Mouse (Mus musculus) neural tube, embryonic 14.5 days (tissue): Measurements from ENCODE around the gene Fuca1. TPM values are rescaled to one million over a fixed set of nuclear protein-coding genes. Genes with fewer than 3 reads are reported as not detected.
"Not testable (repeated sequence)": the region's sequence is repeated elsewhere in the genome, so short reads cannot be mapped to it uniquely, and the experiment has no call there.

Experiments
- ATAC-seq: fragments of 200-750 bp; cut with Nextera tagmentation; 2 replicates; pipeline ENCODE4 v1.8.0; 2017; ENCODE audit warnings: low read depth, mild to moderate bottlenecking, moderate TSS enrichment, moderate library complexity
- H3K27ac ChIP-seq: fragments of 300-500 bp; sonication (generic); 2 replicates; pipeline ENCODE4 v1.5.1; 2014; ENCODE audit warnings: low read depth, mild to moderate bottlenecking, control low read depth, low read length, moderate library complexity, mixed read lengths
- H3K27me3 ChIP-seq: fragments of 300-500 bp; sonication (generic); 2 replicates; pipeline ENCODE4 v1.6.1; 2014; ENCODE audit warnings: low read length; ENCODE audit not compliant: control insufficient read depth, insufficient read depth
- H3K36me3 ChIP-seq: fragments of 300-500 bp; sonication (generic); 2 replicates; pipeline ENCODE4 v1.6.1; 2014; ENCODE audit warnings: low read length, mixed read lengths; ENCODE audit not compliant: control insufficient read depth, insufficient read depth
- H3K4me1 ChIP-seq: fragments of 300-500 bp; sonication (generic); 2 replicates; pipeline ENCODE4 v1.6.1; 2014; ENCODE audit warnings: low read length; ENCODE audit not compliant: control insufficient read depth, insufficient read depth
- H3K4me2 ChIP-seq: fragments of 300-500 bp; sonication (generic); 2 replicates; pipeline ENCODE4 v1.6.1; 2014; ENCODE audit warnings: mild to moderate bottlenecking, low read depth, low read length, control low read depth
- H3K4me3 ChIP-seq: fragments of 300-500 bp; sonication (generic); 2 replicates; pipeline ENCODE4 v1.5.1; 2014; ENCODE audit warnings: low read depth, low read length, control low read depth, mixed read lengths
- H3K9ac ChIP-seq: fragments of 300-500 bp; sonication (generic); replicated peaks from 2 replicates; pipeline ENCODE4 v1.6.1; 2014; ENCODE audit warnings: low read depth, mild to moderate bottlenecking, control low read depth, low read length, mixed read lengths
- H3K9me3 ChIP-seq: fragments of 300-500 bp; sonication (generic); 2 replicates; pipeline ENCODE4 v1.6.1; 2016; ENCODE audit warnings: low read length; ENCODE audit not compliant: control insufficient read depth
- WGBS: fragments of 180-500 bp; shearing (Covaris S2); extraction: QIAGEN DNeasy Blood & Tissue Kit; methylation state at CpG from one replicate; pipeline ENCODE4 v1.1.7; 2014; 5-methylcytosine and 5-hydroxymethylcytosine counted together
- polyA plus RNA-seq: library from polyadenylated mRNA; unstranded; fragments of >200 nt; fragmentation: Nextera tagmentation; extraction: Ambion mirVana; gene quantifications from 2 replicates; pipeline ENCODE4 v1.2.1, GENCODE M21; 2014

Fuca1 gene
- polyA plus RNA-seq, 1 experiment from 2014 or later, result 70.6 TPM

DNA sequence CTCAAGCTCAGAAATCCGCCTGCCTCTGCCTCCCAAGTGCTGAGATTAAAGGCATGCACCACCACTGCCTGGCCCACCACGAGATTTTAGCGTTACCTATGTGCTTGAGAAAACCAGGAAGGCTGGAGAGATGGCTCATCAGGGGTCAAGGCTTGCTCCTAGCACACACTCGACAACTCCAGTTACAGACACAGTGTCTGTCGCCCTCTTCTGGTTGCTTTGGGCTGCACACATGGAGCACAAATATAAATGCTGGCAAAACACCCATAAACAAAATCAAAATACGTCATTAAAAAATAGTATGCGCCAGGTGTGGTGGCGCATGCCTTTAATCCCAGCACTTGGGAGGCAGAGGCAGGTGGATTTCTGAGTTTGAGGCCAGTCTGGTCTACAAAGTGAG is 20.5 kb downstream of the Fuca1 start:
- not testable (repeated sequence) for H3K9ac ChIP-seq, H3K27ac ChIP-seq, ATAC-seq, H3K4me3 ChIP-seq, H3K4me2 ChIP-seq, H3K9me3 ChIP-seq, H3K4me1 ChIP-seq, H3K36me3 ChIP-seq, H3K27me3 ChIP-seq
- 83% methylated on average over 8 of the region's 8 CpGs for WGBS

DNA sequence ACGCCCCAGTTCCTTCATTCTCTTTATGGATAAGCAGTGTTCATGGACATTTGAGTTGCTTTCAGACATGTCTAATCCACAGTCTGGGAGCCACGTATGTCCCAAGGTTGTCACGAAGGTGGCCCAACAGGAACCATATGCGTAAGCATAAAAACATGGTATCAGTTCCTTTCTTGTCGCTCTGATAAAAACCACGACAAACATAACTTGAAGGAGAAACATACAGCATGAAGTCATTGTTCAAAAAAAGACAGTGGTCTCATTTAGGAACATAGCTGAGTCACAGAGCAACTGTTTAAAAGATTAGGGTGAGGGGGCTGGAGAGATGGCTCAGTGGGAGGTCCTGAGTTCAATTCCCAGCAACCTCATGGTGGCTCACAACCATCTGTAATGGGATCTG is 21.7 kb downstream of the Fuca1 start:
- Histone ChIP-seq H3K36me3 (peaks cover 8% of the 10 kb centered on the region), H3K9ac (no peak overlapping the region), H3K4me2 (no peak overlapping the region), H3K27ac (no peak overlapping the region), H3K27me3 (no peaks in the 10 kb centered on the region), H3K9me3 (no peaks in the 10 kb centered on the region), H3K4me3 (no peak overlapping the region), H3K4me1 (no peaks in the 10 kb centered on the region)
- no peak for ATAC-seq
- WGBS, result 93% methylated on average over 6 of the region's 6 CpGs

- Histone ChIP-seq H3K4me2 (no peak overlapping the region), H3K36me3 (peaks cover 5% of the 10 kb centered on the region; the same call in 1 of the 2 replicates), H3K4me3 (no peak overlapping the region), H3K4me1 (0 out of 2 replicates have a peak, but pooled peaks cover 4% of the 10 kb centered on the region), H3K9me3 (no peaks in the 10 kb centered on the region), H3K27ac (no peak overlapping the region), H3K9ac (no peak overlapping the region), H3K27me3 (no peaks in the 10 kb centered on the region)
- WGBS, result 68% methylated on average over 4 of the region's 4 CpGs
- no peak for ATAC-seq
Measured at GRCm38 (mm10) chr4:135943389-135943788, 22.9 kb downstream of the Fuca1 start.

GRCm38 (mm10) chr4:135945706-135946105 is 25.2 kb downstream of the Fuca1 start:
- peak; percentile 42 for ATAC-seq

GRCm38 (mm10) chr4:135946278-135946658 is 25.7 kb downstream of the Fuca1 start, which contains the start of gene Hmgcl:
Hmgcl (plus strand) TSS chr4:135946448.
- WGBS, result under 1% methylated on average over 23 of the region's 23 CpGs
- ATAC-seq, result peak; percentile 91
- peak within 1 kb of the TSS; percentile 74; the same call in 1 of the 2 replicates for H3K27ac ChIP-seq
- peak within 1 kb of the TSS; percentile 78 for H3K4me3 ChIP-seq
- H3K4me2 ChIP-seq, result peak within 1 kb of the TSS; percentile 81
- H3K9me3 ChIP-seq, result no peaks in the 10 kb centered on the region
- H3K4me1 ChIP-seq, result 0 out of 2 replicates have a peak, but pooled peaks cover 4% of the 10 kb centered on the region
- peak within 1 kb of the TSS; percentile 75 for H3K9ac ChIP-seq
- H3K36me3 ChIP-seq, result 0 out of 2 replicates have a peak, but pooled peaks cover 3% of the 10 kb centered on the region
- H3K27me3 ChIP-seq, result no peaks in the 10 kb centered on the region

More at GRCm38 (mm10) chr4:135945706-135946105, 25.2 kb downstream of the Fuca1 start:
- H3K27ac ChIP-seq, result peak overlapping the region; percentile 34; the same call in 1 of the 2 replicates
- H3K4me3 ChIP-seq, result peak overlapping the region; percentile 78
- no peaks in the 10 kb centered on the region for H3K36me3 ChIP-seq
- no peaks in the 10 kb centered on the region for H3K27me3 ChIP-seq
- peak overlapping the region; percentile 81 for H3K4me2 ChIP-seq
- no peaks in the 10 kb centered on the region for H3K9me3 ChIP-seq
- no peak overlapping the region for H3K9ac ChIP-seq
- WGBS, result 73% methylated on average over 10 of the region's 10 CpGs
- 0 out of 2 replicates have a peak, but pooled peaks cover 4% of the 10 kb centered on the region for H3K4me1 ChIP-seq

GRCm38 (mm10) chr4:135946659-135947301 is 26.2 kb downstream of the Fuca1 start:
- Histone ChIP-seq H3K9ac (peak overlapping the region; percentile 75), H3K36me3 (0 out of 2 replicates have a peak, but pooled peaks cover 3% of the 10 kb centered on the region), H3K27ac (peak overlapping the region; percentile 74; the same call in 1 of the 2 replicates), H3K4me3 (peak overlapping the region; percentile 78), H3K4me1 (0 out of 2 replicates have a peak, but pooled peaks cover 4% of the 10 kb centered on the region), H3K9me3 (no peaks in the 10 kb centered on the region), H3K4me2 (peak overlapping the region; percentile 81), H3K27me3 (no peaks in the 10 kb centered on the region)
- WGBS, result under 1% methylated on average over 28 of the region's 28 CpGs
- ATAC-seq, result peak; percentile 47

DNA sequence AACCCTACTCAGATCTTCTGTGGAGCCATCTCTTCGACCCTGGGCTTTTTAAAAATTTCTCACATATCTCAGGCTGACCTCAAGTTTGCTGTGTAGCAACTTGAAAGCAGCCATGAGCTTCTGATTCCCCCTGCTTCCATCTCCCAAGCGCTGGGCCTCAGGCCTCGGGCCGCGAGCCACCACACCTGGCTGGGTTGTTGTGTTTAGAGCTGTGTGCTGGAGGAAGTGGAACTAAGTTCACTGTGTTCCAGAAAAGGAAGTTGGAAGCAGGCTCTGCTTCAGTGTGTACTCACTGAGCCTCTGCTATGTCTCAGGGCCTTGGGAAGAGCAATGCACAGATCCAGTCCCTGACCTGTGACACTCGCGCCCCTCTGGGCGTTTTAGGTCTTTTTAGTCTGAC is 27.6 kb downstream of the Fuca1 start:
- H3K4me1 ChIP-seq, result 0 out of 2 replicates have a peak, but pooled peaks cover 4% of the 10 kb centered on the region
- H3K27me3 ChIP-seq, result no peaks in the 10 kb centered on the region
- ATAC-seq, result no peak
- no peak overlapping the region for H3K4me2 ChIP-seq
- no peak overlapping the region for H3K4me3 ChIP-seq
- 96% methylated on average over 8 of the region's 8 CpGs for WGBS
- H3K9me3 ChIP-seq, result no peaks in the 10 kb centered on the region
- 0 out of 2 replicates have a peak, but pooled peaks cover 3% of the 10 kb centered on the region for H3K36me3 ChIP-seq
- no peak overlapping the region; the same call in 1 of the 2 replicates for H3K9ac ChIP-seq
- no peak overlapping the region for H3K27ac ChIP-seq

- no peak overlapping the region for H3K4me3 ChIP-seq
- 0 out of 2 replicates have a peak, but pooled peaks cover 4% of the 10 kb centered on the region for H3K4me1 ChIP-seq
- H3K27me3 ChIP-seq, result no peaks in the 10 kb centered on the region
- H3K9me3 ChIP-seq, result no peaks in the 10 kb centered on the region
- WGBS, result 83% methylated on average over 10 of the region's 10 CpGs
- no peak for ATAC-seq
- no peak overlapping the region for H3K4me2 ChIP-seq
- H3K36me3 ChIP-seq, result 0 out of 2 replicates have a peak, but pooled peaks cover 3% of the 10 kb centered on the region
- no peak overlapping the region for H3K9ac ChIP-seq
- H3K27ac ChIP-seq, result no peak overlapping the region
Measured at GRCm38 (mm10) chr4:135949475-135949874, 28.9 kb downstream of the Fuca1 start.

GRCm38 (mm10) chr4:135949911-135950310 is 29.4 kb downstream of the Fuca1 start:
- no peaks in the 10 kb centered on the region for H3K27me3 ChIP-seq
- H3K4me3 ChIP-seq, result no peak overlapping the region
- WGBS, result 80% methylated on average over 6 of the region's 6 CpGs
- H3K4me2 ChIP-seq, result no peak overlapping the region
- no peaks in the 10 kb centered on the region for H3K9me3 ChIP-seq
- no peak overlapping the region for H3K27ac ChIP-seq
- no peak for ATAC-seq
- no peak overlapping the region for H3K9ac ChIP-seq
- H3K4me1 ChIP-seq, result 0 out of 2 replicates have a peak, but pooled peaks cover 4% of the 10 kb centered on the region
- H3K36me3 ChIP-seq, result 0 out of 2 replicates have a peak, but pooled peaks cover 3% of the 10 kb centered on the region
